Mouse (Mus musculus) liver, embryonic 14.5 days (tissue): ENCODE data around the gene Nelfb. TPM values are rescaled to one million over a fixed set of nuclear protein-coding genes. Genes with fewer than 3 reads are reported as not detected.

ENCODE experiments used
- ATAC-seq: fragments of 200-750 bp; cut with Nextera tagmentation; 2 replicates; pipeline ENCODE4 v1.8.0; 2017; ENCODE audit warnings: moderate number of reproducible peaks, mild to moderate bottlenecking, moderate library complexity; ENCODE audit not compliant: insufficient read depth
- DNase-seq, 3 experiments: peaks; one replicate each; pipeline ENCODE4 v3.0.0-alpha.2; 2012 to 2013; ENCODE audit warnings: low read depth in 3 of 3, low spot score in 3 of 3
- H3K27ac ChIP-seq: fragments of 300-500 bp; sonication (generic); 2 replicates; pipeline ENCODE4 v1.5.1; 2014; ENCODE audit warnings: moderate library complexity, mild to moderate bottlenecking, control low read depth, inconsistent platforms
- H3K27me3 ChIP-seq: fragments of 300-500 bp; sonication (generic); 2 replicates; pipeline ENCODE4 v1.6.1; 2014; ENCODE audit warnings: mild to moderate bottlenecking, low read length, moderate library complexity; ENCODE audit not compliant: control insufficient read depth, insufficient read depth
- H3K36me3 ChIP-seq: fragments of 300-500 bp; sonication (generic); replicated peaks from 2 replicates; pipeline ENCODE4 v1.6.1; 2014; ENCODE audit warnings: low read depth; ENCODE audit not compliant: control insufficient read depth, insufficient read depth
- H3K4me1 ChIP-seq, 2 experiments: fragments of 200-500 bp in 1 of 2; fragments of 300-500 bp in 1 of 2; sonication (generic) in 1 of 2; replicated peaks; 2 replicates each; pipeline ENCODE4 v1.6.1; 2012 to 2014; ENCODE audit warnings: antibody characterized with exemption in 1 of 2, inconsistent platforms in 1 of 2, low read length in 1 of 2; ENCODE audit not compliant: control insufficient read depth in 2 of 2, insufficient read depth in 2 of 2
- H3K4me2 ChIP-seq: fragments of 300-500 bp; sonication (generic); 2 replicates; pipeline ENCODE4 v1.6.1; 2014; ENCODE audit warnings: low read depth, mild to moderate bottlenecking, control low read depth, moderate library complexity
- H3K4me3 ChIP-seq, 2 experiments: fragments of 200-500 bp in 1 of 2; fragments of 300-500 bp in 1 of 2; sonication (generic) in 1 of 2; 2 replicates each; pipeline ENCODE4 v1.5.1; 2012 to 2014; ENCODE audit warnings: low read depth in 2 of 2, low read length in 2 of 2, mild to moderate bottlenecking in 2 of 2, control low read depth in 1 of 2, inconsistent platforms in 1 of 2, moderate library complexity in 1 of 2; ENCODE audit not compliant: insufficient read depth in 1 of 2
- H3K9ac ChIP-seq: fragments of 300-500 bp; sonication (generic); replicated peaks from 2 replicates; pipeline ENCODE4 v1.6.1; 2014; ENCODE audit warnings: mild to moderate bottlenecking, control low read depth, moderate library complexity
- H3K9me3 ChIP-seq: fragments of 300-500 bp; sonication (generic); 2 replicates; pipeline ENCODE4 v1.6.1; 2016; ENCODE audit warnings: low read length, mixed read lengths; ENCODE audit not compliant: control insufficient read depth
- CTCF ChIP-seq: IDR thresholded peaks from 2 replicates; pipeline ENCODE4 v1.5.1; 2016; ENCODE audit warnings: antibody characterized with exemption, low read depth, control low read depth
- EP300 ChIP-seq: IDR thresholded peaks from 2 replicates; pipeline ENCODE4 v1.6.1; 2016; ENCODE audit warnings: antibody characterized with exemption, low read depth
- WGBS: fragments of 180-500 bp; shearing (Covaris S2); extraction: QIAGEN DNeasy Blood & Tissue Kit; methylation state at CpG from one replicate; pipeline ENCODE4 v1.1.7; 2014; ENCODE audit not compliant: insufficient replicate concordance; 5-methylcytosine and 5-hydroxymethylcytosine counted together
- polyA plus RNA-seq, 2 experiments: library from polyadenylated mRNA; depleted of rRNA in 1 of 2; stranded (reverse) in 1 of 2; unstranded in 1 of 2; fragments of >200 nt; fragmentation: Nextera tagmentation in 1 of 2; extraction: Ambion mirVana in 1 of 2; gene quantifications; 2 replicates each; pipeline versions ENCODE4 v1.2.1 to v1.2.3; 2012 to 2014

The Nelfb gene
- polyA plus RNA-seq, 2 experiments, result 18.7 to 23.7 TPM

GRCm38 (mm10) chr2:25237522-25237921 lies 26.2 kb upstream of the Nelfb start:
- TF ChIP-seq EP300 (no peak), CTCF (no peak)
- 54% methylated on average over 4 of the region's 4 CpGs for WGBS
- ATAC-seq (no peak), DNase-seq (no peak)
- no peak overlapping the region for H3K27ac ChIP-seq
- no peak overlapping the region for H3K4me2 ChIP-seq
- H3K27me3 ChIP-seq, result peaks cover 16% of the 10 kb centered on the region
- H3K9ac ChIP-seq, result no peak overlapping the region
- H3K9me3 ChIP-seq, result no peaks in the 10 kb centered on the region
- H3K4me3 ChIP-seq, result no peak overlapping the region
- H3K4me1 ChIP-seq, result peaks cover 4 to 17% of the 10 kb centered on the region in 2 experiments
- no peaks in the 10 kb centered on the region for H3K36me3 ChIP-seq

GRCm38 (mm10) chr2:25236614-25237013 lies 25.3 kb upstream of the Nelfb start, which contains the start of gene Rnf224:
Gene Rnf224 (minus strand): TSS chr2:25236787.
- no peaks in the 10 kb centered on the region for H3K36me3 ChIP-seq
- DNase-seq (no peak), ATAC-seq (no peak)
- H3K4me1 ChIP-seq, result peaks cover 3 to 16% of the 10 kb centered on the region in 2 experiments
- peaks cover 7% of the 10 kb centered on the region for H3K27me3 ChIP-seq
- no peak for TF ChIP-seq CTCF
- no peak for TF ChIP-seq EP300
- H3K9me3 ChIP-seq, result no peaks in the 10 kb centered on the region
- no peak within 1 kb of the TSS for H3K4me2 ChIP-seq
- 25% methylated on average over 8 of the region's 8 CpGs for WGBS
- H3K4me3 ChIP-seq, result no peak within 1 kb of the TSS
- H3K27ac ChIP-seq, result no peak within 1 kb of the TSS
- H3K9ac ChIP-seq, result no peak within 1 kb of the TSS

GRCm38 (mm10) chr2:25234551-25235220 lies 23.4 kb upstream of the Nelfb start:
- no peak overlapping the region for H3K27ac ChIP-seq
- TF ChIP-seq EP300 (no peak), CTCF (no peak)
- 49% methylated on average over 5 of the region's 5 CpGs for WGBS
- no peak for ATAC-seq
- H3K4me3 ChIP-seq, result no peak overlapping the region
- peaks cover 0 to 5% of the 10 kb centered on the region in 2 experiments; a peak in 1 of 4 replicates for H3K4me1 ChIP-seq
- no peak overlapping the region for H3K9ac ChIP-seq
- H3K27me3 ChIP-seq, result no peaks in the 10 kb centered on the region
- H3K9me3 ChIP-seq, result no peaks in the 10 kb centered on the region
- DNase-seq, result no peak
- no peak overlapping the region for H3K4me2 ChIP-seq
- no peaks in the 10 kb centered on the region for H3K36me3 ChIP-seq

- Histone ChIP-seq H3K27me3 (no peaks in the 10 kb centered on the region), H3K4me2 (no peak within 1 kb of the TSS), H3K9me3 (no peaks in the 10 kb centered on the region), H3K4me1 (peaks cover 0 to 5% of the 10 kb centered on the region in 2 experiments; a peak in 1 of 4 replicates), H3K4me3 (no peak within 1 kb of the TSS), H3K9ac (no peak within 1 kb of the TSS; the same call in 1 of the 2 replicates), H3K27ac (no peak within 1 kb of the TSS), H3K36me3 (no peaks in the 10 kb centered on the region)
- DNase-seq (no peak), ATAC-seq (no peak)
- TF ChIP-seq CTCF (no peak), EP300 (no peak)
- WGBS, result 68% methylated on average over 3 of the region's 3 CpGs
Measured at GRCm38 (mm10) chr2:25234050-25234449, 22.8 kb upstream of the Nelfb start, which contains the start of gene Slc34a3. Gene Slc34a3 (minus strand): TSS chr2:25234364.

GRCm38 (mm10) chr2:25233421-25233820 lies 22.1 kb upstream of the Nelfb start:
- TF ChIP-seq EP300 (no peak), CTCF (no peak)
- Histone ChIP-seq H3K36me3 (no peaks in the 10 kb centered on the region), H3K9me3 (no peaks in the 10 kb centered on the region), H3K4me1 (peaks cover 0 to 6% of the 10 kb centered on the region in 2 experiments; a peak in 1 of 4 replicates), H3K4me2 (no peak overlapping the region), H3K27ac (no peak overlapping the region), H3K27me3 (no peaks in the 10 kb centered on the region), H3K9ac (no peak overlapping the region; the same call in 1 of the 2 replicates), H3K4me3 (no peak overlapping the region)
- ATAC-seq, result no peak
- WGBS, result 7% methylated on average over 4 of the region's 4 CpGs
- DNase-seq, result no peak
